Mouse (Mus musculus) stomach, postnatal 0 days (tissue): ENCODE data around the gene Ctnnbl1. TPM values are rescaled to one million over a fixed set of nuclear protein-coding genes. Genes with fewer than 3 reads are reported as not detected.

Experiments used
- ATAC-seq: fragments of 200-750 bp; cut with Nextera tagmentation; 2 replicates; pipeline ENCODE4 v1.8.0; 2017; ENCODE audit not compliant: low FRiP score, low TSS enrichment
- DNase-seq: peaks from one replicate; pipeline ENCODE4 v3.0.0-alpha.2; 2016; ENCODE audit warnings: low spot score
- H3K27ac ChIP-seq: fragments of 300-500 bp; sonication (generic); replicated peaks from 2 replicates; pipeline ENCODE4 v1.5.1; 2014; ENCODE audit warnings: mild to moderate bottlenecking, control low read depth
- H3K27me3 ChIP-seq: fragments of 300-500 bp; sonication (generic); 2 replicates; pipeline ENCODE4 v1.6.1; 2014; ENCODE audit warnings: low read length; ENCODE audit not compliant: control insufficient read depth, insufficient read depth
- H3K36me3 ChIP-seq: fragments of 300-500 bp; sonication (generic); 2 replicates; pipeline ENCODE4 v1.6.1; 2014; ENCODE audit warnings: low read length, mixed read lengths; ENCODE audit not compliant: control insufficient read depth, insufficient read depth
- H3K4me1 ChIP-seq: fragments of 300-500 bp; sonication (generic); replicated peaks from 2 replicates; pipeline ENCODE4 v1.6.1; 2014; ENCODE audit warnings: antibody characterized with exemption; ENCODE audit not compliant: control insufficient read depth, insufficient read depth
- H3K4me2 ChIP-seq: fragments of 300-500 bp; sonication (generic); replicated peaks from 2 replicates; pipeline ENCODE4 v1.6.1; 2014; ENCODE audit warnings: low read depth, mild to moderate bottlenecking, control low read depth, moderate library complexity
- H3K4me3 ChIP-seq: fragments of 300-500 bp; sonication (generic); 2 replicates; pipeline ENCODE4 v1.5.1; 2014; ENCODE audit warnings: low read depth, low read length, control low read depth
- H3K9ac ChIP-seq: fragments of 300-500 bp; sonication (generic); 2 replicates; pipeline ENCODE4 v1.6.1; 2014; ENCODE audit warnings: mild to moderate bottlenecking, low read length, control low read depth, mixed read lengths
- H3K9me3 ChIP-seq: fragments of 300-500 bp; sonication (generic); 2 replicates; pipeline ENCODE4 v1.6.1; 2016; ENCODE audit warnings: low read length; ENCODE audit not compliant: control insufficient read depth
- CTCF ChIP-seq: IDR thresholded peaks from 2 replicates; pipeline ENCODE4 v1.5.1; 2016; ENCODE audit warnings: antibody characterized with exemption, low read depth, mild to moderate bottlenecking, moderate library complexity
- EP300 ChIP-seq: optimal IDR thresholded peaks from 2 replicates; pipeline ENCODE3; 2016; ENCODE audit warnings: antibody characterized with exemption
- WGBS: fragments of 180-500 bp; shearing (Covaris S2); extraction: QIAGEN DNeasy Blood & Tissue Kit; methylation state at CpG from one replicate; pipeline ENCODE4 v1.1.7; 2014; 5-methylcytosine and 5-hydroxymethylcytosine counted together
- polyA plus RNA-seq: library from polyadenylated mRNA; unstranded; fragments of >200 nt; fragmentation: Nextera tagmentation; extraction: Ambion mirVana; gene quantifications from 2 replicates; pipeline ENCODE4 v1.2.1, GENCODE M21; 2015

Gene Ctnnbl1
- polyA plus RNA-seq, 1 experiment from 2014 or later, result 23.9 TPM

GRCm38 (mm10) chr2:157857496-157857895 is 120.3 kb downstream of the Ctnnbl1 start:
- no peak for DNase-seq
- Histone ChIP-seq H3K9ac (no peak overlapping the region), H3K9me3 (no peaks in the 10 kb centered on the region), H3K27ac (no peak overlapping the region), H3K27me3 (no peaks in the 10 kb centered on the region), H3K36me3 (no peaks in the 10 kb centered on the region), H3K4me1 (no peaks in the 10 kb centered on the region), H3K4me3 (no peak overlapping the region), H3K4me2 (no peak overlapping the region)
- TF ChIP-seq CTCF (no peak), EP300 (no peak)
- 71% methylated on average over 3 of the region's 3 CpGs for WGBS
- ATAC-seq, result no peak

- H3K36me3 ChIP-seq, result no peaks in the 10 kb centered on the region
- no peaks in the 10 kb centered on the region for H3K27me3 ChIP-seq
- H3K9ac ChIP-seq, result no peak overlapping the region
- no peak overlapping the region for H3K4me3 ChIP-seq
- DNase-seq, result no peak
- TF ChIP-seq CTCF (no peak), EP300 (no peak)
- H3K4me1 ChIP-seq, result no peaks in the 10 kb centered on the region
- 71% methylated on average over 7 of the region's 7 CpGs for WGBS
- H3K9me3 ChIP-seq, result no peaks in the 10 kb centered on the region
- no peak for ATAC-seq
- no peak overlapping the region for H3K4me2 ChIP-seq
- no peak overlapping the region for H3K27ac ChIP-seq
Measured at GRCm38 (mm10) chr2:157858317-157858716, 121.1 kb downstream of the Ctnnbl1 start.

GRCm38 (mm10) chr2:157859046-157859701 is 122.0 kb downstream of the Ctnnbl1 start:
- 87% methylated on average over 8 of the region's 8 CpGs for WGBS
- no peak for ATAC-seq
- DNase-seq, result no peak

GRCm38 (mm10) chr2:157861273-157861944 is 124.2 kb downstream of the Ctnnbl1 start:
- no peak overlapping the region for H3K4me3 ChIP-seq
- no peak for ATAC-seq
- DNase-seq, result no peak
- H3K27me3 ChIP-seq, result no peaks in the 10 kb centered on the region
- WGBS, result 67% methylated on average over 10 of the region's 10 CpGs
- H3K9ac ChIP-seq, result no peak overlapping the region
- H3K9me3 ChIP-seq, result no peaks in the 10 kb centered on the region
- no peak for TF ChIP-seq CTCF
- TF ChIP-seq EP300, result no peak
- no peak overlapping the region for H3K27ac ChIP-seq
- H3K36me3 ChIP-seq, result no peaks in the 10 kb centered on the region
- H3K4me1 ChIP-seq, result no peaks in the 10 kb centered on the region
- H3K4me2 ChIP-seq, result no peak overlapping the region

More at GRCm38 (mm10) chr2:157859046-157859701, 122.0 kb downstream of the Ctnnbl1 start:
- no peaks in the 10 kb centered on the region for H3K36me3 ChIP-seq
- no peak for TF ChIP-seq EP300
- TF ChIP-seq CTCF, result no peak
- no peak overlapping the region for H3K27ac ChIP-seq
- no peaks in the 10 kb centered on the region for H3K4me1 ChIP-seq
- no peaks in the 10 kb centered on the region for H3K9me3 ChIP-seq
- no peak overlapping the region for H3K9ac ChIP-seq
- no peak overlapping the region for H3K4me3 ChIP-seq
- H3K4me2 ChIP-seq, result no peak overlapping the region
- no peaks in the 10 kb centered on the region for H3K27me3 ChIP-seq

GRCm38 (mm10) chr2:157862306-157862705 is 125.1 kb downstream of the Ctnnbl1 start:
- no peaks in the 10 kb centered on the region for H3K36me3 ChIP-seq
- no peak for DNase-seq
- no peaks in the 10 kb centered on the region for H3K4me1 ChIP-seq
- no peaks in the 10 kb centered on the region for H3K9me3 ChIP-seq
- no peak overlapping the region for H3K4me2 ChIP-seq
- no peak overlapping the region for H3K9ac ChIP-seq
- TF ChIP-seq EP300, result no peak
- TF ChIP-seq CTCF, result no peak
- H3K4me3 ChIP-seq, result no peak overlapping the region
- ATAC-seq, result no peak
- H3K27me3 ChIP-seq, result no peaks in the 10 kb centered on the region
- 79% methylated on average over 10 of the region's 10 CpGs for WGBS
- H3K27ac ChIP-seq, result no peak overlapping the region

- no peak overlapping the region for H3K27ac ChIP-seq
- H3K4me3 ChIP-seq, result no peak overlapping the region
- no peak overlapping the region for H3K9ac ChIP-seq
- no peak for ATAC-seq
- no peaks in the 10 kb centered on the region for H3K9me3 ChIP-seq
- no peak for TF ChIP-seq EP300
- no peak for TF ChIP-seq CTCF
- no peaks in the 10 kb centered on the region for H3K27me3 ChIP-seq
- H3K36me3 ChIP-seq, result no peaks in the 10 kb centered on the region
- H3K4me1 ChIP-seq, result no peaks in the 10 kb centered on the region
- no peak overlapping the region for H3K4me2 ChIP-seq
- WGBS, result 82% methylated on average over 3 of the region's 3 CpGs
- DNase-seq, result no peak
Measured at GRCm38 (mm10) chr2:157867126-157867525, 129.9 kb downstream of the Ctnnbl1 start.
